Mouse (Mus musculus) MEL (cell line): ENCODE results near the gene Slc25a47. TPM values are rescaled to one million over a fixed set of nuclear protein-coding genes. Genes with fewer than 3 reads are reported as not detected.

Experiments used
- DNase-seq: peaks from one replicate; pipeline ENCODE4 v3.0.0; 2011; ENCODE audit warnings: low read depth, low spot score
- H3K27ac ChIP-seq: 2 replicates; pipeline ENCODE4 v1.5.1; 2012; ENCODE audit warnings: low read depth, mild to moderate bottlenecking, control low read depth, low read length, moderate library complexity; ENCODE audit not compliant: control insufficient read depth
- H3K27me3 ChIP-seq, 2 experiments: fragments of 150-350 bp in 1 of 2; sonication (generic) in 1 of 2; 2 replicates each; pipeline ENCODE4 v1.6.1; 2012; ENCODE audit warnings: low read length in 2 of 2, mild to moderate bottlenecking in 2 of 2, improper control_type of control experiment in 1 of 2, moderate library complexity in 1 of 2; ENCODE audit not compliant: insufficient read depth in 2 of 2, control insufficient read depth in 1 of 2
- H3K36me3 ChIP-seq, 2 experiments: 2 replicates each; pipeline ENCODE4 v1.6.1; 2012 to 2014; ENCODE audit warnings: low read length in 2 of 2, improper control_type of control experiment in 1 of 2, inconsistent platforms in 1 of 2, mild to moderate bottlenecking in 1 of 2; ENCODE audit not compliant: insufficient read depth in 2 of 2, control insufficient read depth in 1 of 2
- H3K4me1 ChIP-seq, 2 experiments: fragments of 150-350 bp in 1 of 2; sonication (generic) in 1 of 2; 2 replicates each; pipeline ENCODE4 v1.6.1; 2012; ENCODE audit warnings: low read length in 2 of 2, improper control_type of control experiment in 1 of 2, mild to moderate bottlenecking in 1 of 2; ENCODE audit not compliant: insufficient read depth in 2 of 2, control insufficient read depth in 1 of 2
- H3K4me3 ChIP-seq, 2 experiments: fragments of 150-350 bp in 1 of 2; sonication (generic) in 1 of 2; 2 replicates each; pipeline ENCODE4 v1.5.1; 2012; ENCODE audit warnings: low read depth in 2 of 2, low read length in 2 of 2, mild to moderate bottlenecking in 2 of 2, moderate library complexity in 2 of 2, control low read depth in 1 of 2, improper control_type of control experiment in 1 of 2; ENCODE audit not compliant: control insufficient read depth in 1 of 2, insufficient read depth in 1 of 2
- H3K79me2 ChIP-seq: 2 replicates; pipeline ENCODE4 v1.6.1; 2012; ENCODE audit warnings: mild to moderate bottlenecking, low read length, moderate library complexity; ENCODE audit not compliant: control insufficient read depth, poor library complexity, insufficient read depth
- H3K9ac ChIP-seq: 2 replicates; pipeline ENCODE4 v1.6.1; 2012; ENCODE audit warnings: low read depth, mild to moderate bottlenecking, control low read depth, low read length, moderate library complexity; ENCODE audit not compliant: control insufficient read depth, poor library complexity, severe bottlenecking
- H3K9me3 ChIP-seq: fragments of 150-350 bp; sonication (generic); replicated peaks from 2 replicates; pipeline ENCODE4 v1.6.1; 2012; ENCODE audit warnings: mild to moderate bottlenecking, low read length, improper control_type of control experiment, moderate library complexity; ENCODE audit not compliant: insufficient read depth
- BHLHE40 ChIP-seq: IDR thresholded peaks from 2 replicates; pipeline ENCODE4 v1.6.1; 2012; ENCODE audit warnings: low read depth, mild to moderate bottlenecking, inconsistent platforms, low read length, improper control_type of control experiment, borderline replicate concordance
- CHD2 ChIP-seq: IDR thresholded peaks from 2 replicates; pipeline ENCODE4 v1.6.1; 2011; ENCODE audit warnings: low read length, improper control_type of control experiment
- CTCF ChIP-seq, 3 experiments: IDR thresholded peaks in 2 of 3; conservative IDR thresholded peaks in 1 of 3; 2 replicates each; pipeline ENCODE4 v1.5.1; 2011 to 2012; ENCODE audit warnings: low read length in 3 of 3, low read depth in 2 of 3, mild to moderate bottlenecking in 2 of 3, improper control_type of control experiment in 1 of 3, inconsistent platforms in 1 of 3, mixed read lengths in 1 of 3, moderate library complexity in 1 of 3; ENCODE audit not compliant: control insufficient read depth in 1 of 3, insufficient read depth in 1 of 3, poor library complexity in 1 of 3, severe bottlenecking in 1 of 3
- E2F4 ChIP-seq: IDR thresholded peaks from 2 replicates; pipeline ENCODE4 v1.6.1; 2011; ENCODE audit warnings: low read depth, low read length, improper control_type of control experiment, borderline replicate concordance
- ETS1 ChIP-seq: IDR thresholded peaks from 2 replicates; pipeline ENCODE4 v1.6.1; 2012; ENCODE audit warnings: low read depth, mild to moderate bottlenecking, inconsistent platforms, low read length, improper control_type of control experiment, moderate library complexity
- GATA1 ChIP-seq: IDR thresholded peaks from 2 replicates; pipeline ENCODE4 v1.6.1; 2011; ENCODE audit warnings: low read depth, low read length, improper control_type of control experiment
- HCFC1 ChIP-seq: IDR thresholded peaks from 2 replicates; pipeline ENCODE4 v1.6.1; 2012; ENCODE audit warnings: low read depth, mild to moderate bottlenecking, inconsistent platforms, low read length, improper control_type of control experiment, moderate library complexity
- JUND ChIP-seq: IDR thresholded peaks from 2 replicates; pipeline ENCODE4 v1.6.1; 2011; ENCODE audit warnings: low read depth, mild to moderate bottlenecking, improper control_type of control experiment, low read length
- MAFK ChIP-seq: IDR thresholded peaks from 2 replicates; pipeline ENCODE4 v1.6.1; 2011; ENCODE audit warnings: low read depth, mild to moderate bottlenecking, low read length, improper control_type of control experiment, borderline replicate concordance
- MAZ ChIP-seq: IDR thresholded peaks from 2 replicates; pipeline ENCODE4 v1.6.1; 2012; ENCODE audit warnings: low read depth, mild to moderate bottlenecking, inconsistent platforms, low read length, improper control_type of control experiment
- NRF1 ChIP-seq: IDR thresholded peaks from 2 replicates; pipeline ENCODE4 v1.6.1; 2014; ENCODE audit warnings: low read depth, mild to moderate bottlenecking, inconsistent platforms, low read length, improper control_type of control experiment, moderate library complexity; ENCODE audit not compliant: poor library complexity, insufficient read depth, severe bottlenecking
- POLR2A ChIP-seq, 2 experiments: IDR thresholded peaks; 2 replicates each; pipeline ENCODE4 v1.6.1; 2011 to 2012; ENCODE audit warnings: low read length in 2 of 2, mild to moderate bottlenecking in 2 of 2, control low read depth in 1 of 2, improper control_type of control experiment in 1 of 2, low read depth in 1 of 2, moderate library complexity in 1 of 2; ENCODE audit not compliant: control insufficient read depth in 1 of 2, insufficient read depth in 1 of 2, poor library complexity in 1 of 2
- POLR2AphosphoS5 ChIP-seq: IDR thresholded peaks from 2 replicates; pipeline ENCODE4 v1.6.1; 2012; ENCODE audit warnings: low read depth, borderline replicate concordance, mild to moderate bottlenecking, inconsistent platforms, low read length, moderate library complexity, mixed read lengths
- RAD21 ChIP-seq: IDR thresholded peaks from 2 replicates; pipeline ENCODE4 v1.6.1; 2011; ENCODE audit warnings: mild to moderate bottlenecking, low read depth, low read length, improper control_type of control experiment
- RCOR1 ChIP-seq: IDR thresholded peaks from 2 replicates; pipeline ENCODE4 v1.6.1; 2012; ENCODE audit warnings: low read depth, mild to moderate bottlenecking, inconsistent platforms, low read length, improper control_type of control experiment
- SIN3A ChIP-seq: IDR thresholded peaks from 2 replicates; pipeline ENCODE4 v1.6.1; 2012; ENCODE audit warnings: low read length, improper control_type of control experiment, inconsistent platforms
- TBP ChIP-seq: IDR thresholded peaks from 2 replicates; pipeline ENCODE4 v1.8.0; 2011; ENCODE audit warnings: low read depth, low read length, improper control_type of control experiment
- TCF12 ChIP-seq: IDR thresholded peaks from 2 replicates; pipeline ENCODE4 v1.6.1; 2014; ENCODE audit warnings: low read depth, mild to moderate bottlenecking, inconsistent platforms, low read length, improper control_type of control experiment, moderate library complexity
- UBTF ChIP-seq: IDR thresholded peaks from 2 replicates; pipeline ENCODE4 v1.6.1; 2012; ENCODE audit warnings: low read depth, mild to moderate bottlenecking, inconsistent platforms, low read length, improper control_type of control experiment, moderate library complexity, borderline replicate concordance; ENCODE audit not compliant: insufficient read depth
- USF2 ChIP-seq, 2 experiments: IDR thresholded peaks; 2 replicates each; pipeline ENCODE4 v1.6.1; 2011 to 2012; ENCODE audit warnings: improper control_type of control experiment in 2 of 2, low read length in 2 of 2, borderline replicate concordance in 1 of 2, inconsistent platforms in 1 of 2, low read depth in 1 of 2, mild to moderate bottlenecking in 1 of 2; ENCODE audit not compliant: insufficient read depth in 1 of 2
- ZC3H11A ChIP-seq: IDR thresholded peaks from 2 replicates; pipeline ENCODE4 v1.6.1; 2012; ENCODE audit warnings: low read depth, mild to moderate bottlenecking, inconsistent platforms, low read length, improper control_type of control experiment
- ZKSCAN1 ChIP-seq: IDR thresholded peaks from 2 replicates; pipeline ENCODE4 v1.6.1; 2012; ENCODE audit warnings: low read depth, mild to moderate bottlenecking, inconsistent platforms, low read length, improper control_type of control experiment, moderate library complexity
- polyA plus RNA-seq, 2 experiments: library from polyadenylated mRNA; stranded (reverse) in 1 of 2; unstranded in 1 of 2; fragments of >175 nt in 1 of 2; fragments of >200 nt in 1 of 2; gene quantifications; 2 replicates each; pipeline versions ENCODE4 v1.2.1 to v1.2.4; 2012; ENCODE audit warnings: low replicate concordance in 2 of 2, low read depth in 1 of 2; ENCODE audit not compliant: insufficient read length in 2 of 2, insufficient read depth in 1 of 2, missing spikeins in 1 of 2
- total RNA-seq: library from RNA; depleted of rRNA; stranded (reverse); fragments of 300-350 nt; gene quantifications from 2 replicates; pipeline ENCODE4 v1.2.3, GENCODE M21; 2012

Gene Slc25a47
- total and polyA plus RNA-seq, 3 experiments = 15.6 to 17.9 TPM; not detected in 1

DNA sequence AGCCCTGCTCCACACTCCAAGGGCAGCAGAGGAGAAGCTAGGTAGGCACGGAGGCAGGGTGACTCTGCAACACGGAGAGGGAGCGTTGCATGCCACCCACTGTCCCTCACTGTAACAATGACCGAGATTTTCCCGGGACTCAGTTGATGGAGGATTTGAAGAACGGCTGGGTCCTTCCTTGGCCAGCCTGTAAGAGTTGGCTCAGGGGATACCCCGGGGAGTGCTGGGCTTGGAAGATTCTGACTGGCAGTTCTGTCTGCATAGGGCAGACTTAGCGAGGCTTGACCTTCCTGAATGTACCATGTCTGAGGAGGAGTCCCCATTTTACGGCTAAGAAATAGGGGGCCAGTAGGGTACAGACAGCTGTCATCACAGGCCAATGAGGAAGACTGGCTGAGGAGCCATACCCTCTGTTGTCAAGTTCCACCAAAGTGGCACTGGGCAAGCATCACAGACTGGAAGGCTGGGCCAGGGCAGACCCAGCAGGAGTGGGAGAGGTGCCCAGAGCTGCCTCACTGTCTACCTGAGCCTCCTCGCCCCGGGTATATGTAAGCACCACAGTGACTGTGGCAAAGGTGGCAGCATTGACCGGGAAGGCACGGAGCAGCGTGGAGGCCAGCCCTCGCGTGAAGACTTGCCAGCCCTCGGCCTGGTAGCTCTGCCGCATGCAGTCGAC, 9.4 kb upstream of the Slc25a47 start:
- no peak for DNase-seq
- Histone ChIP-seq H3K79me2 (no peaks in the 10 kb centered on the region), H3K27me3 (no peaks in the 10 kb centered on the region), H3K27ac (no peak overlapping the region), H3K9me3 (no peaks in the 10 kb centered on the region), H3K36me3 (no peaks in the 10 kb centered on the region), H3K4me1 (no peaks in the 10 kb centered on the region), H3K4me3 (no peak overlapping the region), H3K9ac (no peak overlapping the region)
- TF ChIP-seq ETS1 (no peak), POLR2AphosphoS5 (no peak), MAFK (no peak), ZKSCAN1 (no peak), SIN3A (no peak), RAD21 (no peak), RCOR1 (no peak), CHD2 (no peak)

DNA sequence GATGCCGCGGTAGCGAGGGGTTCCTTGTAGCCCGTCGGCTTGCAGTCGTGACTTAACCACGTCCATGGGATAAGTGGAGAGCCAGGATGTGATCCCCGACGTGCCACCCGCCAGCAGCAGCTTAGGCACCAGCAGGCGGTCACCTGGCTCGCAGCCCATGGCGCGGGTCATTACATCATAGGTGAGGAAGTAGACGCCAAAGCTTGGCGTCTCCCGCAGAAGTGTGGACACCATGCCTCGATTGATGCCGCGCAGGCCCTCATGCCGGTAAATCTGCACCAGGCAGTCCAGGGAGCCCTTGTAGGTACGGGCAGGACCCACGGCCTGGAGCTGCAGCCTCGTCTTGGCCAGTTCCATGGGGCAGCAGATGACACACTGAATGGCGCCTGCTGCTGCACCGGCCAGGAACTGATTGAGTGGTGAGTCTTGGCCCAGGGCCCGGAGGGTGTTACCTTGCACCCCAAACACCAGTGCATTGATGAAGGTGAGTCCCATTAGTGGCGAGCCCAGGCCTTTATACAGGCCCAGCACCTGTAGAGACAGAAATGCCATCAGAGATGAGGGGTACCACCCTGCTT, 8.8 kb upstream of the Slc25a47 start:
- H3K27ac ChIP-seq = no peak overlapping the region
- no peaks in the 10 kb centered on the region for H3K79me2 ChIP-seq
- H3K9me3 ChIP-seq = no peaks in the 10 kb centered on the region
- no peaks in the 10 kb centered on the region for H3K27me3 ChIP-seq
- TF ChIP-seq POLR2AphosphoS5 = no peak
- TF ChIP-seq USF2 (IDR thresholded peaks at IDR 0.05; ENCODE audit: borderline replicate concordance in 1 of 2, insufficient read depth in 1 of 2, low read depth in 1 of 2, low read length in 2 of 2) = no peak
- TF ChIP-seq TCF12 = no peak
- TF ChIP-seq MAZ = no peak
- TF ChIP-seq NRF1 = no peak
- TF ChIP-seq RCOR1 = no peak
- no peak for TF ChIP-seq TBP
- TF ChIP-seq HCFC1 = no peak
- no peak for TF ChIP-seq BHLHE40
- TF ChIP-seq SIN3A = no peak
- TF ChIP-seq E2F4 = no peak
- TF ChIP-seq JUND = no peak
- no peak for TF ChIP-seq ZC3H11A
- no peak for TF ChIP-seq RAD21
- no peak for TF ChIP-seq POLR2A (IDR thresholded peaks at IDR 0.05; ENCODE audit: control insufficient read depth in 1 of 2, insufficient read depth in 1 of 2, low read depth in 1 of 2, low read length in 2 of 2, poor library complexity in 1 of 2)
- TF ChIP-seq CTCF (IDR thresholded peaks at IDR 0.05 in 2 of 3, conservative IDR thresholded peaks at IDR 0.05 in 1 of 3; ENCODE audit: control insufficient read depth in 1 of 3, insufficient read depth in 1 of 3, low read depth in 2 of 3, low read length in 3 of 3, poor library complexity in 1 of 3, severe bottlenecking in 1 of 3) = no peak
- TF ChIP-seq UBTF = no peak
- TF ChIP-seq GATA1 = no peak
- no peak overlapping the region for H3K4me3 ChIP-seq
- no peak overlapping the region for H3K9ac ChIP-seq
- no peaks in the 10 kb centered on the region for H3K36me3 ChIP-seq
- no peak for DNase-seq
- no peaks in the 10 kb centered on the region for H3K4me1 ChIP-seq
